Mouse (Mus musculus) ovary, postnatal 36 days (tissue): Measurements from ENCODE around the gene Ptprc.

Experiments used
- DNase-seq: peaks from one replicate; pipeline ENCODE4 v3.0.0; 2022; ENCODE audit warnings: low spot score, mixed read lengths

Ptprc gene

GRCm38 (mm10) chr1:138040556-138040955 lies 135.0 kb downstream of the Ptprc start:
- DNase-seq = no peak

GRCm38 (mm10) chr1:138039201-138039600 lies 136.3 kb downstream of the Ptprc start:
- no peak for DNase-seq

GRCm38 (mm10) chr1:138037484-138037883 lies 138.0 kb downstream of the Ptprc start:
- no peak for DNase-seq

- no peak for DNase-seq
Observed at GRCm38 (mm10) chr1:138029649-138030048, 145.9 kb downstream of the Ptprc start.

- no peak for DNase-seq
Observed at GRCm38 (mm10) chr1:138025298-138025697, 150.2 kb downstream of the Ptprc start.

- DNase-seq = no peak
Observed at GRCm38 (mm10) chr1:138023601-138024000, 151.9 kb downstream of the Ptprc start.

GRCm38 (mm10) chr1:138022918-138023295 lies 152.6 kb downstream of the Ptprc start:
- no peak for DNase-seq

- DNase-seq = no peak
Observed at GRCm38 (mm10) chr1:138021962-138022917, 153.3 kb downstream of the Ptprc start.
